Mouse (Mus musculus) MEL (cell line): ENCODE results near the gene Angptl2.

Experiments
- CTCF ChIP-seq, 3 experiments: IDR thresholded peaks in 2 of 3; conservative IDR thresholded peaks in 1 of 3; 2 replicates each; pipeline ENCODE4 v1.5.1; 2011 to 2012; ENCODE audit warnings: low read length in 3 of 3, low read depth in 2 of 3, mild to moderate bottlenecking in 2 of 3, improper control_type of control experiment in 1 of 3, inconsistent platforms in 1 of 3, mixed read lengths in 1 of 3, moderate library complexity in 1 of 3; ENCODE audit not compliant: control insufficient read depth in 1 of 3, insufficient read depth in 1 of 3, poor library complexity in 1 of 3, severe bottlenecking in 1 of 3
- MAZ ChIP-seq: IDR thresholded peaks from 2 replicates; pipeline ENCODE4 v1.6.1; 2012; ENCODE audit warnings: low read depth, mild to moderate bottlenecking, inconsistent platforms, low read length, improper control_type of control experiment
- RCOR1 ChIP-seq: IDR thresholded peaks from 2 replicates; pipeline ENCODE4 v1.6.1; 2012; ENCODE audit warnings: low read depth, mild to moderate bottlenecking, inconsistent platforms, low read length, improper control_type of control experiment
- ZMIZ1 ChIP-seq: IDR thresholded peaks from 2 replicates; pipeline ENCODE4 v1.6.1; 2012; ENCODE audit warnings: low read depth, mild to moderate bottlenecking, inconsistent platforms, low read length, improper control_type of control experiment, moderate library complexity

DNA sequence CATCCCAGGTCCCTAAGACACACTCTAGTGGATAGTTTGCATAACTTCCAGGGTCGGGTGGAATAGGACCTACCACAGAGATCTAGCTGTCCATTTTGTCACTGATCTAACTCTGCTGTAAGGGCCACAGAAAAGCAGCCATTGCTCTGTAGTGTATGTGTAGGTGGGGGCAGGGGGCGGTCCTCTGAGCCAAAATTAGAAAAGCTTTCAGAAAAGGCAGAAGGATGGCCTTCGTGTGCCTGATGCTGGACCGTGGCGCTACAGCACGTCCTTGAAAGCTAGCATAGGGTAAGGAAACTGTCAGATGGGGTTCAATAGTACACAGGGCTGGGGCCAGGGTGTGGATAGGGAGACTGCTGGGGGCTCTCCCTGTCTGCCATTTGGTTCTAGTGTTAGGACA is 29.0 kb downstream of the Angptl2 start:
- TF ChIP-seq ZMIZ1 = no peak
- no peak for TF ChIP-seq CTCF (IDR thresholded peaks at IDR 0.05 in 2 of 3, conservative IDR thresholded peaks at IDR 0.05 in 1 of 3; ENCODE audit: control insufficient read depth in 1 of 3, insufficient read depth in 1 of 3, low read depth in 2 of 3, low read length in 3 of 3, poor library complexity in 1 of 3, severe bottlenecking in 1 of 3)
- no peak for TF ChIP-seq RCOR1
- no peak for TF ChIP-seq MAZ
